Mouse (Mus musculus): ENCODE results near the gene Mgat3.

DNA sequence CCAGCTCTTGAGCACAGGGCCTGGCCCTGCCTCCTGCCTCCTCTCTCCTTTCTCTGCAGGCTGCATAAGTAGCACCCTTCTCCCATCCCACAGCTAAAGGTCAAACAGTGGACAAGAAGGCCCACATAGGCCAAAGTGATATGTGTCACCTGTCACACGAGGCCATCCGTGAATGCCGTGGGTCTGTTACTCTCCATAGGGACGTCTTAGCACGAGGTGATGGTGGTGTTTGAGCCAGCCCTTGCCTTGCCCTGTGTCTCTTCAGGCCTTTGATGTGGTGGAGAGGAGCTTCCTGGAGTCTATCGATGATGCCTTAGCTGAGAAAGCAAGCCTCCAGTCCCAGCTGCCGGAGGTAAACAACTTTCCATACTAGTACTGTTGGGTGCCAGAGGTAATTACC lies 24.0 kb upstream of the Mgat3 start:
- TF ChIP-seq GATA1 (IDR thresholded peaks at IDR 0.05; ENCODE audit: borderline replicate concordance, low read length) (no peak), FLI1 (IDR thresholded peaks at IDR 0.05; ENCODE audit: low read length) (no peak)

Measured in megakaryocyte, embryonic 14.5 days (primary cell).